Mouse (Mus musculus) intestine, embryonic 15.5 days (tissue): Measurements from ENCODE around the gene Sh3pxd2a. TPM values are rescaled to one million over a fixed set of nuclear protein-coding genes. Genes with fewer than 3 reads are reported as not detected.

Source experiments
- ATAC-seq: fragments of 200-750 bp; cut with Nextera tagmentation; 2 replicates; pipeline ENCODE4 v1.8.0; 2017; ENCODE audit warnings: moderate TSS enrichment, moderate library complexity
- H3K27ac ChIP-seq: fragments of 300-500 bp; sonication (generic); 2 replicates; pipeline ENCODE4 v1.5.1; 2015; ENCODE audit warnings: mild to moderate bottlenecking, inconsistent platforms
- H3K27me3 ChIP-seq: fragments of 300-500 bp; sonication (generic); replicated peaks from 2 replicates; pipeline ENCODE4 v1.6.1; 2015; ENCODE audit warnings: inconsistent platforms
- H3K36me3 ChIP-seq: fragments of 300-500 bp; sonication (generic); 2 replicates; pipeline ENCODE4 v1.6.1; 2015; ENCODE audit warnings: inconsistent platforms
- H3K4me1 ChIP-seq: fragments of 300-500 bp; sonication (generic); replicated peaks from 2 replicates; pipeline ENCODE4 v1.6.1; 2015; ENCODE audit warnings: inconsistent platforms
- H3K4me2 ChIP-seq: fragments of 300-500 bp; sonication (generic); replicated peaks from 2 replicates; pipeline ENCODE4 v1.6.1; 2015; ENCODE audit warnings: mild to moderate bottlenecking, inconsistent platforms
- H3K4me3 ChIP-seq: fragments of 300-500 bp; sonication (generic); replicated peaks from 2 replicates; pipeline ENCODE4 v1.5.1; 2015; ENCODE audit warnings: inconsistent platforms
- H3K9ac ChIP-seq: fragments of 300-500 bp; sonication (generic); 2 replicates; pipeline ENCODE4 v1.6.1; 2015; ENCODE audit warnings: inconsistent platforms
- H3K9me3 ChIP-seq: fragments of 300-500 bp; sonication (generic); 2 replicates; pipeline ENCODE4 v1.6.1; 2016; ENCODE audit warnings: inconsistent platforms
- WGBS: fragments of 180-500 bp; shearing (Covaris S2); methylation state at CpG from one replicate; pipeline ENCODE4 v1.1.7; 2015; 5-methylcytosine and 5-hydroxymethylcytosine counted together
- polyA plus RNA-seq: library from polyadenylated mRNA; unstranded; fragments of >200 nt; fragmentation: Nextera tagmentation; extraction: Ambion mirVana; gene quantifications from 2 replicates; pipeline ENCODE4 v1.2.1, GENCODE M21; 2015

Sh3pxd2a gene
- polyA plus RNA-seq, 1 experiment from 2014 or later, result 5.0 TPM

GRCm38 (mm10) chr19:47428794-47429193 is 35.4 kb downstream of the Sh3pxd2a start:
- no peaks in the 10 kb centered on the region for H3K36me3 ChIP-seq
- ATAC-seq, result no peak
- no peaks in the 10 kb centered on the region for H3K27me3 ChIP-seq
- no peak overlapping the region for H3K9ac ChIP-seq
- H3K9me3 ChIP-seq, result no peaks in the 10 kb centered on the region
- H3K4me3 ChIP-seq, result no peak overlapping the region
- no peak overlapping the region for H3K4me2 ChIP-seq
- 42% methylated on average over 7 of the region's 7 CpGs for WGBS
- H3K4me1 ChIP-seq, result peaks cover 49% of the 10 kb centered on the region
- H3K27ac ChIP-seq, result peak overlapping the region; percentile 54; the same call in 1 of the 2 replicates

DNA sequence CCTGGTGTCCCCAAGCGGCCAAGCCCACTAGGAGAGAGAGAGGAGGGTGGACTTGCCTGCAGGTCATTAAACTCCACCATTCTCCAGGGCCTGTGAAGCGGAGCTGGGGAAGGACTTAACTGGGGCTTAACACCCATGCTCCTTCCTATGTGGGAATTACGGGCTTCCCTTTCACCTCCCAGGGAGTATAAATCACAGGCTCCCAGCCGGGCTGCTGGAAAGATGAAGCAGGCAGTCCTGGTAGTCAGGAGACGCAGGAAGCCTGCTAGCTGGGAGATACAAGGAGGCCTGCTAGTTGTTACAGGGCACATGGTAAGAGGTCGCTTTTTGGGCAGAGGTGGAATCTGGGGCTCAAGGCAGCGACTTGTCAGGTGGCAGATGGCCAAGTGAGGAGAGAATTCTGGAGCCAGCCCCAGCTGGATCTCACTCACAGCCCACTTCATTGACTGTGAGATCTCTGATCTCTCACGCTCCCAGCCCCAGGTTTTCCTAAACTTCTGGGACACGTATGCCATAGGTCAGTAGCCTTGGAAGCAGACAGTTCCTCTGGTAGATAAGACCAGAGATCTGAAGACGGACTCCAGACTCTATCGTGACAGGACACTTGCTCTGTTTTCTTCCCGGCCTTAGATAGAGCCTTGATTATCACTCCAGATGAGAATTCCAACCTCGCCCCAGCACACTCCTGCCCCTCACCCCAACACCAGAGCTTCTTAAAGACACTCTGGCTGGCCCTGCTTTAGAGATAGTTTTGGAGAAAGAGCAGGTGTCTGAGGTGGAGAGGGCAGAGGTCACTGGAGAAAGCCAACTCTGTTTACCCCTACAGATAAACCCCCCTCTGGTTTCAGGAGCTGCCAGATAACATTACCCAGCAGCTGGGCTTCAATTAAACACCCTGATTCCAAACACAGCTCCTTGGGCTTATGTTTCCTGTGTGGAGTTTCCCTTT is 36.1 kb downstream of the Sh3pxd2a start:
- Histone ChIP-seq H3K4me3 (no peak overlapping the region), H3K4me2 (no peak overlapping the region; the same call in 1 of the 2 replicates), H3K9me3 (no peaks in the 10 kb centered on the region), H3K36me3 (no peaks in the 10 kb centered on the region), H3K27me3 (no peaks in the 10 kb centered on the region), H3K9ac (no peak overlapping the region), H3K4me1 (peaks cover 53% of the 10 kb centered on the region), H3K27ac (peak overlapping the region; percentile 54)
- 0 out of 2 replicates have a peak, but pooled peaks have one; percentile 5 for ATAC-seq
- 21% methylated on average over 13 of the region's 13 CpGs for WGBS

GRCm38 (mm10) chr19:47423632-47424031 is 40.6 kb downstream of the Sh3pxd2a start:
- no peak for ATAC-seq
- 53% methylated on average over 7 of the region's 7 CpGs for WGBS
- Histone ChIP-seq H3K36me3 (no peaks in the 10 kb centered on the region), H3K4me1 (peaks cover 45% of the 10 kb centered on the region), H3K9me3 (no peaks in the 10 kb centered on the region), H3K4me3 (no peak overlapping the region), H3K4me2 (no peak overlapping the region), H3K27me3 (no peaks in the 10 kb centered on the region), H3K9ac (no peak overlapping the region), H3K27ac (no peak overlapping the region)

- no peaks in the 10 kb centered on the region for H3K9me3 ChIP-seq
- H3K4me3 ChIP-seq, result no peak overlapping the region
- peak; percentile 60 for ATAC-seq
- 23% methylated on average over 14 of the region's 14 CpGs for WGBS
- H3K27ac ChIP-seq, result peak overlapping the region; percentile 54; the same call in 1 of the 2 replicates
- no peaks in the 10 kb centered on the region for H3K36me3 ChIP-seq
- no peaks in the 10 kb centered on the region for H3K27me3 ChIP-seq
- peaks cover 36% of the 10 kb centered on the region for H3K4me1 ChIP-seq
- no peak overlapping the region for H3K9ac ChIP-seq
- peak overlapping the region; percentile 22; the same call in 1 of the 2 replicates for H3K4me2 ChIP-seq
Measured at GRCm38 (mm10) chr19:47421128-47421898, 42.9 kb downstream of the Sh3pxd2a start.

GRCm38 (mm10) chr19:47420539-47420938 is 43.7 kb downstream of the Sh3pxd2a start:
- WGBS, result 70% methylated on average over 11 of the region's 11 CpGs
- no peak for ATAC-seq
- Histone ChIP-seq H3K9me3 (no peaks in the 10 kb centered on the region), H3K4me1 (peaks cover 36% of the 10 kb centered on the region), H3K27ac (peak overlapping the region; percentile 54; the same call in 1 of the 2 replicates), H3K36me3 (no peaks in the 10 kb centered on the region), H3K9ac (no peak overlapping the region), H3K4me3 (no peak overlapping the region), H3K27me3 (no peaks in the 10 kb centered on the region), H3K4me2 (no peak overlapping the region)

DNA sequence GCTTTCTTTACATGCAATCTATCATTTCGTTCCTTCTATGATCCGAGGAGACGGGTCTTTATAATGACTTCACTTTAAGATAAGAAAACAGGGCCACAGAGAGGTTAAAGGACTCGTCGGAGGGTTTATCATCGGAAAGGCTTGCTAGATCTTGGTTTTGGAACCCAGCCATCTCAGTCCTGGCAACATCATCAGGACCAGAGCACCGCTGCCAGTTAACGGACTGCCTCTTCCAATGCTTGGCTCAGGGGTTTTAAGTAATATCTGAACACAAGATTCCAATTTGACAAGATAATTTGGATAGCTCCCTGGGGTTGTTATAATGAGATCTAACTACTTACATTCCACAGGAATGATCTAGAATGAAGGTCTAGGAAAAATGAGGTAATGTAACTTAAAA is 45.0 kb downstream of the Sh3pxd2a start:
- Histone ChIP-seq H3K36me3 (no peaks in the 10 kb centered on the region), H3K4me2 (no peak overlapping the region), H3K9ac (no peak overlapping the region), H3K4me1 (peaks cover 39% of the 10 kb centered on the region), H3K27ac (no peak overlapping the region), H3K27me3 (no peaks in the 10 kb centered on the region), H3K4me3 (no peak overlapping the region), H3K9me3 (no peaks in the 10 kb centered on the region)
- WGBS, result 57% methylated on average over 8 of the region's 8 CpGs
- no peak for ATAC-seq

- H3K27me3 ChIP-seq, result no peaks in the 10 kb centered on the region
- 83% methylated on average over 12 of the region's 12 CpGs for WGBS
- H3K4me3 ChIP-seq, result no peak overlapping the region
- no peaks in the 10 kb centered on the region for H3K36me3 ChIP-seq
- H3K4me2 ChIP-seq, result no peak overlapping the region
- peaks cover 33% of the 10 kb centered on the region for H3K4me1 ChIP-seq
- ATAC-seq, result 0 out of 2 replicates have a peak, but pooled peaks have one; percentile 13
- H3K27ac ChIP-seq, result 0 out of 2 replicates have a peak overlapping the region, but pooled peaks have one; percentile 14
- H3K9ac ChIP-seq, result no peak overlapping the region
- H3K9me3 ChIP-seq, result no peaks in the 10 kb centered on the region
Measured at GRCm38 (mm10) chr19:47416161-47416560, 48.0 kb downstream of the Sh3pxd2a start.

DNA sequence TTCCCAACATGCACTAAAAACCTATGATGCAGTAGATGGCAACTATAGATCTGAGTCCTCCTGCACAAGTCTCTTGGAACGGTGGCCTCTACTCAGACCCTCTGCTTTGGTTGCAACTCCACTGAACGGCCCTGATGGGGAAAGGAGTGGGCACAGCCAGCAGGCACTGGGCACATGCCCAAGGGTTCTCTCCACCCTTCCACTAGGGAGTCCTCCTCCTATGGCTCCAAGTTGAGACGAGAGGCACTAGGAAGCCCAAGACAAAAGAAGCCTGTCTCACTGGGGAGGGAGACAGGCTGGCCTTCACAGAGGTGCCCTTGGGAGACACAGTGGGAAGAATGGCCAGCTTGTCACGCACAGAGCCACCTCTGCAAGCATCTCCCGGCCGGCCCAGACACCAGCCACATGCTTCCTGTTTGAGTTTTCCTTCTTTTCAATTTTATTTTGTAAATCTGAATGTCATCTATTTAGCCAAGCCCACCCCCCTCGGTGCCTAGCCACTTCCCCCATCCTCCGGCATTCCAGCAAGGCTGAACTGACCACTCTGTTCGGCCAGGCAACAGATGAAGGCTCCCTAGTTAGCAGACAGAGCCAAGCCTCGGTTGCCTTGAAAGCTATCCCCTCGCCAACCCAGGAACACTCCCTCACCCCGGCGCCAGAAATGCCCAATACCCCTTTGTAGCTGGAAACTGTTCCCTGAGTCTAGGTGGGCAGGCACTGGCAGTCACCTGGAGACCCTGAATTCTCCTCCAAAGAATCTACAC is 49.9 kb downstream of the Sh3pxd2a start:
- 73% methylated on average over 13 of the region's 13 CpGs for WGBS
- Histone ChIP-seq H3K36me3 (no peaks in the 10 kb centered on the region), H3K4me2 (no peak overlapping the region), H3K4me1 (peaks cover 26% of the 10 kb centered on the region), H3K27me3 (no peaks in the 10 kb centered on the region), H3K9me3 (no peaks in the 10 kb centered on the region), H3K27ac (no peak overlapping the region), H3K4me3 (no peak overlapping the region), H3K9ac (no peak overlapping the region)
- no peak for ATAC-seq

DNA sequence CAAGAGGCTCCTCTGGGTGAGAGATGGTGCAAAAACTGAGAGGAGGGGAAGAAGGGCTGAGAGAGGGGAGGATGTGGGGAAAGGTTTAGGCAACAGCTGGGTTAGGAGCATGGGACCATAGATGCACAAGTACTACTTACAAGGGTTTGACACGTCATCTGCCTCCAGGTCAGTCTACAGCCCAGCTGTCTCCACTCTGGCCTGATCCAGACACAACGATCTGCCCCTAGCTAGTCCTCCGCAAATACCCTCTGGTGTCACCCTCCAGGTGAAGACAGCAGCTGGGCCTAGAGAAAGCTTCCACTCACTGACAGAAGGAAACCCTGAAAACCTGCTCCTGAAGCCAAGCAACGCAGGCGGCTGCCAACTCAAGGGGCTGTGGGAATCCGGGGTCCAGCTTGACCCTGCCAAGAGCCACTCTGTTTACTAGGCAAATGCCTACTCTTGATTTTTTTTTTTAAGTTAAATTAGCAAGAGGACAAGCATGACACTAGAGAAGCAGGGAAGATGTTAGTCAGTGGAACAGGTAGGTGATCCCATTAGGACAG is 50.7 kb downstream of the Sh3pxd2a start:
- Histone ChIP-seq H3K4me3 (no peak overlapping the region), H3K36me3 (no peaks in the 10 kb centered on the region), H3K9me3 (no peaks in the 10 kb centered on the region), H3K4me1 (peaks cover 30% of the 10 kb centered on the region), H3K27me3 (no peaks in the 10 kb centered on the region), H3K9ac (no peak overlapping the region), H3K4me2 (no peak overlapping the region), H3K27ac (no peak overlapping the region)
- WGBS, result 79% methylated on average over 6 of the region's 6 CpGs
- ATAC-seq, result no peak

DNA sequence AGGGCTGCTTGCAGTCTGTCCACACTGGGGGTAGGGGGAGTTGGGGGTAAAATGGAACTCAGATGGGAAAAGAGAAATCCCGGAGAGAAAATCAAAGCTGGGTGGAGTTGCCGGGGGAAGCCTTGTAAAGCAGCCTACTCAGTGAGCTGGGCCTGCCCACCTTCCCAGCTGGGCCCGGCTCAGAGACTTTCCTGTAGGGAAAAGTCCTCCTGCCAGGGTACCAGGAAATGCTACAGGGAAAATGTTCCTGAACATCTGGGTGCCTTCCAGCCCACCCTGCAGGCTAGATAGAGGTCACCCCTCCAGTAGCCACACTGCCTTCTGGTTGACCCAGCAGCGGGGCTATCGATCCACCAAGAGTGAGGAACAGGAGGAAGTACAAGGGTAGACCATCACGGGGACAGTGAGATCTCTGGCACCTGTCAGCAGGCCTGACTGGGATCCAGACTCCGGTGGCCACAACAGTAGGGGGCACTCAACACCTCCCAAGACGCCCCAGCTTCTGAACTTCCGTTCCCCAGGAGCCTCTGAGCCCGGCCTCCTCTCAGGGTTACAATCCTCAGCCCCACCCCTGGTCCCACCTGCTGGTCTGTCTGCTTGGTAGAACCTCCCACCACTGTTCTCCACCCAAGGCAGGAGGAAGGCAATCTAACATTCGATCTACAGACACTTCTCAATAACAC is 51.5 kb downstream of the Sh3pxd2a start:
- Histone ChIP-seq H3K4me2 (no peak overlapping the region), H3K9ac (no peak overlapping the region), H3K27me3 (no peaks in the 10 kb centered on the region), H3K27ac (peak overlapping the region; percentile 63), H3K4me1 (peaks cover 28% of the 10 kb centered on the region), H3K9me3 (no peaks in the 10 kb centered on the region), H3K36me3 (no peaks in the 10 kb centered on the region), H3K4me3 (no peak overlapping the region)
- 54% methylated on average over 11 of the region's 11 CpGs for WGBS
- peak; percentile 82 for ATAC-seq

- 93% methylated on average over 6 of the region's 6 CpGs for WGBS
- H3K27ac ChIP-seq, result no peak overlapping the region
- no peak overlapping the region for H3K4me3 ChIP-seq
- H3K36me3 ChIP-seq, result no peaks in the 10 kb centered on the region
- H3K9me3 ChIP-seq, result no peaks in the 10 kb centered on the region
- H3K4me2 ChIP-seq, result no peak overlapping the region
- ATAC-seq, result no peak
- H3K9ac ChIP-seq, result no peak overlapping the region
- H3K27me3 ChIP-seq, result no peaks in the 10 kb centered on the region
- peaks cover 33% of the 10 kb centered on the region for H3K4me1 ChIP-seq
Measured at GRCm38 (mm10) chr19:47410301-47410700, 53.9 kb downstream of the Sh3pxd2a start.
